Mouse (Mus musculus) ovary, postnatal 36 days (tissue): ENCODE measurements around the gene Pigp.

Source experiments
- DNase-seq: peaks from one replicate; pipeline ENCODE4 v3.0.0; 2022; ENCODE audit warnings: low spot score, mixed read lengths

The Pigp gene

GRCm38 (mm10) chr16:94317752-94318151, 53.9 kb downstream of the Pigp start:
- DNase-seq, result no peak

GRCm38 (mm10) chr16:94315215-94315614, 56.4 kb downstream of the Pigp start:
- DNase-seq, result no peak

DNA sequence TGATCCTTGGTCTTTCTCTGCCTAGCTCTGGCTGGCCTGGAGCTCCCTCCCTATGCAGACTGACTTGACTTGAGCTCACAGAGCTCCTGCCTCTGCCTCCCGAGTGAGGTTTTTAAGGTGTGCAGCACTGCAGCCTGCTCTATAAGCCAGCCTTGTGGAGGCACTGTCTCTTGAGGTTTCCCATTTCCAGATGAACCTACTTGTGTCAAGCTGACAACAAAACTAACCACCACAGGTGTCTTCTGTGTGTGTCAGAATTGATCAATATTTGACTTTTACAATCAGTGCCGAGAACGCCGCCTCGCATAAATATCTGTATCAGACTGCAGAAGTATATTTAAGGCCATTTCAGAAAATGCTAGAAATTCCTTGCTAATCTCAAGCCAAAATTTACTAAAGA, 57.0 kb downstream of the Pigp start:
- no peak for DNase-seq

DNA sequence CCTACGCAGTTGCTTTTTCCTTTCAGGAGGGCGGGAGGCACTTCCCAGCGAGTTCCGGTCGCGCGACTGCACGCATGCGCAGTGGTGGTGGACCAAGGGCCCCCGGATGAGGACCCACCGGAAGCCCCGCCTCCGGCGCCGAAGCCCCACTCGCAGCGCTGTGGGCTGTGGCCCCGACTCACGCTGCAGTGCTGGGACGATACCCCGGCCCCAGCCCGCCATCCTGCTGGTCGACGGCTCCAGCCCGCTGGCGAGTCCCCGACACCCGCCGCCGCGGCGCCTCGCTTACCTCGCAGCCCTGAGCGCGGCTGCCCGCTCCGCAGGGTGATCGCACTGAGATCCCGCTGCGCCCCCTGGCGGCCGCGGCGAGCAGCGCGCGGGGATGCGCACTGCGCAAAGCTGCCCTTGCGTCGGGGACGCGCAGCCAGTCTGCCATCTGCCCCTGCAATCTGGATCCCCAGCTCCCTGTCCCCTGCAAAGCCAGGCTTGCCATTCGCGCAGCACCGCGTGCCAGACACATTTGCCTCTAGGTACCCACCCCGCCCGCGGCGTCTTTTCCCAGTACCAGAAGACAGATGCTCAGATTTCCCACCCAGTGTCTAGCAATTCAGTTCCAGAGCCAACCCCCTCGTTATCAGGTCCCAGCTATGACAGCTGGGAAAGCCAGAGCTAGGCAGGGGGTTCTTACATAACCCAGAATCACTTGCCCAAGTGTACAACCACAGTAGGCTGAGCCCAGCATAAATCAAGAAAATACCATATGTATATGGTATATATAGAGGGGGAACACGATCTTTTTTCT, 58.2 kb downstream of the Pigp start, which contains the start of gene Hlcs:
Gene Hlcs (minus strand): TSS at position 343 of the 802 bp plus-strand sequence.
- DNase-seq, result peak; percentile 99

- DNase-seq, result peak; percentile 71
These were observed 58.9 kb downstream of the Pigp start for GRCm38 (mm10) chr16:94312663-94313228.

GRCm38 (mm10) chr16:94311931-94312330, 59.7 kb downstream of the Pigp start:
- no peak for DNase-seq

DNA sequence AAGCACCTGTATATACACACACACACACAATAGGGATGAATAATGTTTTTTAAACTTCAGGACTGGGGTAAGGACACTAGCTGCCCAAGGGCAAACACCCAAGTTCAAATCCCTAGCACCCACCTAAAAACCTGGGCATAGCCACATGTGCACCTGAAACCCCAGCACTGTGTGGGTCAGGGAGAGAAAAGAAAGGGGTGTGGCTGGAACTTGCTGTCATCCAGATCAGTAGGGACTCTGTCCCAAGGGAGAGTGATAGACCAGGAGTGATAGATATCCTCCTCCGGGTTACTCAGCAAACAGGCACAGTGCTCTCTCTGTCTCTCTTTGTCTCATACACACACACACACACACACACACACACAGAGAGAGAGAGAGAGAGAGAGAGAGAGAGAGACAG, 60.2 kb downstream of the Pigp start:
- DNase-seq, result no peak

DNA sequence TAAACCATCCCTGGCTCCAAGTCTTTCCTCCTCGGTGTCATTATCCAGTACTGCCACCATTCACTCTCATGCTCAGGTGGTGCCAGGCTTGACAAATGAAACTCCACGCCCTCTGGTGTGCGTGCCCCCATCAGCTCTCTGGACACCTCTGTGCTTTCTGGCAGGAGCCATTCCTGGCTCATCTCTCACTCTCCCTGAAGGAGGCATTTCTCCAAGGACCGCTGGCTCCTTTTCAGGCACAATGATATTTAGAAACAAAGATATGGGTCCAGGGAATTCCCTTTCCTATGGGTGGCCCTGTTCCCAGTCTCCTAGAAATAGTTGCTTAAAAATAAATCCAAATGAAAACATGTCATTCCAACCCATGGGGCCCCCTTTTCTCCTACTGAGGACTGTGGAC, 62.6 kb downstream of the Pigp start:
- no peak for DNase-seq
